Comparison of ENCODE assay signal across 22 mouse cellular contexts in the genomic region with DNA sequence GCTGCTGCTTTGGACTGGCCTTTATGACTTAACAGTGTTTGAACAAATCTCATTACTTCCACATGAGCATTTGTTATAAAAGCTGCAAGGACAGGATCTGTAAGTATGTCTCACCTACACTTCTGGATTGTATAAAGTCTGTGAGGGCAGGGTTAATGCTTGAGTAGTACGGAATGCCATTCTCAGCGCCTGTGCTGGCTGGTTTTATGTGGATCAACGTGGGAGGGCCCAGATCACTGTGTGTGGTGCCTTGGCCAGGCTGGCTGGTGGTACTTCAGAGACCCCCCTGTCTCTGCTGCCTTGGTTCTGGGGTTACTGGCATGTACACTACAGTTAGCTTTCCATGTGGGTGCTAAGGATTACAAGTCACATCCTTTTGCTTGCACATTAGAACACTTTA.
DNase-seq lines count a peak whose midpoint lies in the region; ATAC-seq and TF ChIP-seq lines count a peak whose summit lies in the region.
"Had no signal": no experiment of that assay in that cellular context is flagged by ENCODE, and none has a peak within 500 bp of the region (broad histone marks: within the 10 kb centered on the region; RNA-seq: fewer than 3 reads in every experiment).

No protein-coding gene starts in this region.

- no peaks in the 10 kb centered on the region for H3K9me3 ChIP-seq in forebrain, embryonic 11.5 days (ENCODE audit: control insufficient read depth, low read length)
- H3K9me3 ChIP-seq in forebrain, postnatal 0 days (ENCODE audit: low read length) = no peaks in the 10 kb centered on the region
- no peaks in the 10 kb centered on the region for H3K9me3 ChIP-seq in midbrain, embryonic 11.5 days (ENCODE audit: control insufficient read depth, low read length)
- no peaks in the 10 kb centered on the region for H3K9me3 ChIP-seq in midbrain, embryonic 13.5 days
- no peaks in the 10 kb centered on the region for H3K9me3 ChIP-seq in intestine, embryonic 16.5 days (ENCODE audit: control insufficient read depth, low read length)
- H3K9me3 ChIP-seq: neural tube, embryonic 12.5 days had no signal

- no peak overlapping the region for H3K4me3 ChIP-seq in forebrain, embryonic 11.5 days (ENCODE audit: low read depth, low read length)
- H3K4me3 ChIP-seq in forebrain, postnatal 0 days (ENCODE audit: low read depth, low read length) = no peak overlapping the region
- H3K4me3 ChIP-seq in midbrain, embryonic 11.5 days (ENCODE audit: low read depth, low read length) = no peak overlapping the region
- H3K4me3 ChIP-seq in midbrain, embryonic 13.5 days (replicated peaks) = no peak overlapping the region
- H3K4me3 ChIP-seq in intestine, embryonic 16.5 days (ENCODE audit: low read length) = no peak overlapping the region
- H3K4me3 ChIP-seq: forebrain, embryonic 10.5 days; neural tube, embryonic 12.5 days had no signal

- H3K36me3 ChIP-seq in forebrain, embryonic 11.5 days (ENCODE audit: control insufficient read depth, insufficient read depth, low read length) = no peaks in the 10 kb centered on the region; the same call in 1 of the 2 replicates
- H3K36me3 ChIP-seq in forebrain, postnatal 0 days (ENCODE audit: insufficient read depth) = 0 out of 2 replicates have a peak, but pooled peaks cover 3% of the 10 kb centered on the region
- H3K36me3 ChIP-seq in midbrain, embryonic 11.5 days (ENCODE audit: control insufficient read depth, insufficient read depth, low read length) = no peaks in the 10 kb centered on the region
- peaks cover 6% of the 10 kb centered on the region; the same call in 1 of the 2 replicates for H3K36me3 ChIP-seq in midbrain, embryonic 13.5 days
- no peaks in the 10 kb centered on the region for H3K36me3 ChIP-seq in intestine, embryonic 16.5 days (ENCODE audit: control insufficient read depth, insufficient read depth, low read length)
- H3K36me3 ChIP-seq: neural tube, embryonic 12.5 days had no signal

- DNase-seq in forebrain, embryonic 11.5 days (ENCODE audit: low spot score) = peak; percentile 49
- no peak for DNase-seq in forebrain, postnatal 0 days
- DNase-seq in midbrain, embryonic 11.5 days (ENCODE audit: low spot score, missing footprints) = peak; percentile 60
- DNase-seq in lung, postnatal 36 days = peak; percentile 7
- no peak for DNase-seq in right cerebral cortex, adult 18-20 months
- DNase-seq in MN1 (ENCODE audit: low spot score) = no peak
- DNase-seq: adrenal gland, adult 2 months; cerebellum, adult 11-12 months; gastrocnemius, postnatal 36 days; kidney, adult 18-20 months; kidney, postnatal 10 days; left cerebral cortex, postnatal 4 days; liver, postnatal 0 days; midbrain, embryonic 14.5 days; thymus, postnatal 36 days had no signal

- no peaks in the 10 kb centered on the region for H3K4me1 ChIP-seq in forebrain, embryonic 11.5 days (replicated peaks; ENCODE audit: control insufficient read depth, insufficient read depth, low read length)
- H3K4me1 ChIP-seq in forebrain, postnatal 0 days (ENCODE audit: insufficient read depth) = no peaks in the 10 kb centered on the region
- no peaks in the 10 kb centered on the region for H3K4me1 ChIP-seq in midbrain, embryonic 11.5 days (ENCODE audit: control insufficient read depth, insufficient read depth, low read length)
- H3K4me1 ChIP-seq in midbrain, embryonic 13.5 days (replicated peaks) = 0 out of 2 replicates have a peak, but pooled peaks cover 8% of the 10 kb centered on the region
- H3K4me1 ChIP-seq in intestine, embryonic 16.5 days (ENCODE audit: control insufficient read depth, insufficient read depth, low read length) = peaks cover 5% of the 10 kb centered on the region
- H3K4me1 ChIP-seq: neural tube, embryonic 12.5 days had no signal

- no peaks in the 10 kb centered on the region for H3K27me3 ChIP-seq in forebrain, embryonic 11.5 days (ENCODE audit: control insufficient read depth, insufficient read depth, low read length)
- H3K27me3 ChIP-seq in forebrain, postnatal 0 days (ENCODE audit: insufficient read depth, low read length) = no peaks in the 10 kb centered on the region
- H3K27me3 ChIP-seq in midbrain, embryonic 11.5 days (ENCODE audit: control insufficient read depth, insufficient read depth, low read length) = no peaks in the 10 kb centered on the region
- no peaks in the 10 kb centered on the region for H3K27me3 ChIP-seq in midbrain, embryonic 13.5 days
- H3K27me3 ChIP-seq in intestine, embryonic 16.5 days (replicated peaks; ENCODE audit: control insufficient read depth, insufficient read depth, low read length) = no peaks in the 10 kb centered on the region
- H3K27me3 ChIP-seq: neural tube, embryonic 12.5 days; Patski had no signal

- ATAC-seq in forebrain, embryonic 11.5 days (replicated peaks; ENCODE audit: low FRiP score) = no peak
- ATAC-seq in forebrain, postnatal 0 days = no peak
- ATAC-seq in midbrain, embryonic 11.5 days (ENCODE audit: low FRiP score) = no peak
- no peak for ATAC-seq in midbrain, embryonic 13.5 days
- ATAC-seq in intestine, embryonic 16.5 days = peak; percentile 52; the same call in 1 of the 2 replicates
- ATAC-seq: hindbrain, embryonic 16.5 days; liver, postnatal 0 days; Patski had no signal

- 28% methylated on average over 3 of the region's 3 CpGs for WGBS in forebrain, embryonic 11.5 days
- 12% methylated on average over 3 of the region's 3 CpGs for WGBS in forebrain, postnatal 0 days
- 60% methylated on average over 3 of the region's 3 CpGs for WGBS in midbrain, embryonic 11.5 days
- 49% methylated on average over 3 of the region's 3 CpGs for WGBS in midbrain, embryonic 13.5 days
- 31% methylated on average over 3 of the region's 3 CpGs for WGBS in intestine, embryonic 16.5 days

- H3K4me2 ChIP-seq in forebrain, embryonic 11.5 days (ENCODE audit: low read depth, low read length, severe bottlenecking) = no peak overlapping the region
- H3K4me2 ChIP-seq in forebrain, postnatal 0 days (ENCODE audit: low read depth) = no peak overlapping the region
- no peak overlapping the region for H3K4me2 ChIP-seq in midbrain, embryonic 11.5 days
- H3K4me2 ChIP-seq in midbrain, embryonic 13.5 days (replicated peaks) = no peak overlapping the region
- no peak overlapping the region for H3K4me2 ChIP-seq in intestine, embryonic 16.5 days (ENCODE audit: low read depth, low read length)
- H3K4me2 ChIP-seq: liver, embryonic 11.5 days; neural tube, embryonic 12.5 days had no signal

- no peak for TF ChIP-seq CTCF in forebrain, postnatal 0 days (IDR thresholded peaks at IDR 0.05; ENCODE audit: low read depth)

- no peak overlapping the region for H3K27ac ChIP-seq in forebrain, embryonic 11.5 days (ENCODE audit: low read depth, low read length)
- H3K27ac ChIP-seq in forebrain, postnatal 0 days (ENCODE audit: low read depth, low read length) = no peak overlapping the region; the same call in 1 of the 2 replicates
- H3K27ac ChIP-seq in midbrain, embryonic 11.5 days (ENCODE audit: low read depth, low read length) = no peak overlapping the region
- H3K27ac ChIP-seq in midbrain, embryonic 13.5 days = no peak overlapping the region
- no peak overlapping the region; the same call in 1 of the 2 replicates for H3K27ac ChIP-seq in intestine, embryonic 16.5 days (ENCODE audit: low read length)
- H3K27ac ChIP-seq: forebrain, embryonic 10.5 days; neural tube, embryonic 12.5 days had no signal

- H3K9ac ChIP-seq in forebrain, embryonic 11.5 days (ENCODE audit: low read length) = no peak overlapping the region
- H3K9ac ChIP-seq in forebrain, postnatal 0 days = no peak overlapping the region
- no peak overlapping the region for H3K9ac ChIP-seq in midbrain, embryonic 11.5 days (ENCODE audit: low read length)
- H3K9ac ChIP-seq in midbrain, embryonic 13.5 days (replicated peaks) = no peak overlapping the region
- no peak overlapping the region for H3K9ac ChIP-seq in intestine, embryonic 16.5 days (ENCODE audit: low read depth, low read length)
- H3K9ac ChIP-seq: liver, postnatal 0 days; neural tube, embryonic 12.5 days had no signal

Comparison
In these comparisons a context has a peak if more than half of its experiments do, and no peak if none do; other contexts are left out.
1. DNase-seq: peak in forebrain, embryonic 11.5 days (single experiment), midbrain, embryonic 11.5 days (single experiment) and lung, postnatal 36 days (single experiment); none in forebrain, postnatal 0 days (single experiment), right cerebral cortex, adult 18-20 months (single experiment) and MN1 (single experiment).